Mouse (Mus musculus) adrenal gland, postnatal 10 days (tissue): Measurements from ENCODE around the gene Ifnab. TPM values are rescaled to one million over a fixed set of nuclear protein-coding genes. Genes with fewer than 3 reads are reported as not detected.

Experiments
- DNase-seq: peaks from one replicate; pipeline ENCODE4 v3.0.0; 2021; ENCODE audit warnings: mixed read lengths
- long read RNA-seq, 2 experiments: library from polyadenylated mRNA; stranded (forward); transcript quantifications; one replicate each; pipeline ENCODE4 v2.0.0; 2021
- total RNA-seq, 2 experiments: library from RNA; stranded (reverse); gene quantifications; 2 replicates each; pipeline ENCODE4 v1.2.3; 2021

The Ifnab gene
- total RNA-seq, result not detected
- long read RNA-seq, experiment 1, result 0 reads
- long read RNA-seq, experiment 2, result 0 reads

GRCm38 (mm10) chr4:88691259-88691658 lies at the start of gene Ifnab:
Gene Ifnab (minus strand): TSS chr4:88691359.
- DNase-seq, result no peak

DNA sequence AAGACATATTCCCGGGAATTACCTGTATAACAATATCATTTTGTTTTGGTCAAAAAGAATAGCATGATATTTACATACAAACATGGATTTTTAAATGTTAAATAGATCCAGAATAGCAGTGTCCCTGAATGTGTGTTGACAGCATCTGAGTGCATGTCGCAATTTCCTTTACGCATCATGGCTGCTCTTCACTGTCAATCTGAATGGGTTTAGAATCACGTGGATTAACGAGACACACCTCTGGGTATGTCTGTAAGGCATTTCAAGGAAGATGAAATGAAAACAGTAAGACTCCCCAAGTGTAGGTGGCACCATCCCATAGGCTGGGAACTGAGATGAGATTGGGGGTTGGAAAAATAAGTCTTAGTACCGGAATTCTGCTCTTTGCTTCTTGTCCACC lies 47.9 kb upstream of the Ifnab start:
- no peak for DNase-seq

DNA sequence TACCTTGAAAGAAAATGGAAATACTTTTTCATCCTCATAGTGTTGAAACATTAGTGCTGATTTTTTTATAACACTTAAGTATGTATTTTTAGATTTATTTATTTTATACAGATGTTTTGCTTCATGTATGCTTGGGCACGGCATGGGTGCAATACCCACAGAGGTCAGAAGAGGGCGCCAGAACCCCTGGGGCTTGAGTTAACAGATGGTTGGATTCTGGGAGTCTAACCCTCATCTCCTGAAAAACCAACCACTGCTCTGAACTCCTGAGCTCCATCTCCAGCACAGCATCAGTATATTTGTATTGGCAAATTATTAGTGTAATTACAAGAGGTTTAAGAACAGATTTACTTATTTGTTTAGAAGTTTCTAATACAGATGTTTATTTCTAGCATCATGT lies 47.3 kb upstream of the Ifnab start:
- DNase-seq, result peak; percentile 86

DNA sequence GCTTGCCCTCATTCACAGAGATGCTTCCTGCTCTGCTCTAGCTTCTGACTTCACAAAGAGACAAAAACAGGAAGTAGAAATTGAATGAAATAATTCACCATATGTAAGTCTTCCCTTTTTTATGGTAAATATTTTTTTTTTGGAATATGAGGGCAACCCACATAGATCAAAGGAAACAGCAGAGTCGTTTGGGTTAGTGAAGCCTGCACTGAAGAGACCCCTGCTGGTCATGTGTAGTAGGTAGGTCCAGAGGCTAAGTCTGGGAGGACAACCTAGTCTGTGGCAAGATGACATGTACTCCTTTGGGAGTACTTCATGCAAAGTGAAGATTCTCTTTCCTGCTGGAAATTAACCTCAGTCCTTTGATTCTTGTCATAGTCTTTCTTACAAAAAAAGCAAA lies 36.2 kb upstream of the Ifnab start:
- DNase-seq, result peak; percentile 55

DNA sequence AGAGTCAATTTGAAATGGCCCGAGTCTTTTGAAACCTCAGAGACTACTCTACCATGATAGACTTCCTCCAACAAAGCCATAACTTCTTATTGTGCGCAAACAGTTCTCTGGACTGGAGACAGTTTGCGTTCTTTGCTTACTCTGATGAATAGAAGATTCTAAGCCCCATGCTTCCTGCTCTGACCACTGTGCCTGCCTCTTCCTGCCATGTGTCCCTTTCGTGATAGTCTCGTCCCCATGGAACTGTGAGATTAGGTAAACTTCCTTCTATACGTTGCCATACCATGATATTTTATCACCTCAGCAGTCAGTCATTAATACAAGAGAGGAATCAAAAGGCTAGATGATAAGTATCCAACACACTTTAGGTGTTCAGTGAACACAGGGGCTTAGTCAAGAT lies 35.6 kb upstream of the Ifnab start:
- DNase-seq, result no peak

- no peak for DNase-seq
Measured at GRCm38 (mm10) chr4:88723497-88724090, 32.4 kb upstream of the Ifnab start.

DNA sequence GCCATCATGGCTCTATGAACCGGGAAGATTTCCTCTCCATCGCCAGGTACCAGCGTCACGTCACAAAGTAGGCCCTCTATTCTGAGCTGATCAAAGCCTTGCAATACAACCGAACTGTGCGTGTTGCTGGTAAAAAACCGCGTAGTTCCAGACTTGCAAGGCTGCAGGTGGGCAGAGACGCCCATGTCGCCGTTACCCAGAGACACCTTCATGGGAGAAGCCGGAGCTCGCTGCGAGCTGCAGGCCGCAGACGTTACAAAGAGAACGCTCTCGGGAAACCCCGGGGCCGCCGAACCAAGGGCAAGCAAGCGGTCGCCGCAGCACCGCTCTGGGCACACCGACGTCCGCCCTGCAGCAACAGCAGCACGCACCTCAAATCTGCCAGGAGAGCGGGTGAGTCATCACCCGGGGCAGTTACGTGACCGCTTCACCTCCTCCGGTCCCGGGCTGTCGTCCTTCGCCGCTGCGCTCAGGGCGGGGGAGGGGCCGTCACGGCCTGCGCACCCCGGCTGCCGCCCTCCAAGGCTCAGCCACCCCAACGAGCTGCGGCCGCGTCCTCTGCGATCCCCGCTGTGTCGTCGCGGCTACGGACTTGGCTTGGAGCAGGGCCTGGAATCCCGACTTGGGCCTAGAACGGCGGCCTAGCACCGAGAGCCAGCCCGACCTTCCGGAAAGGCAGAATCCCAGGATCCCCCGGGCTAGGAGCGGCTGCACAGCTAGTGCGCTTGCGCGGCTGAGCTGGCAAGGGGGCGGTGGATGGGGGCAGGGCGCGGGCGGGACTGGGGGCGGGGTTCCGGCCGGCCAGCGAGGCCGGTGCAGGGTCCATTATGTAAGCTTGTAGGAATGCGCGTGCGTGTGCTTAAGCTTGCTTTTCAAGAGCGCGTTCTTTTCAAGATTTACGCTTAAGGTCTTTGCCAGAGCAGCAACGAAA lies 30.9 kb upstream of the Ifnab start, which contains the start of the genes Gm26566 and Klhl9:
Gm26566 (plus strand) TSS at position 15 of the 931 bp plus-strand sequence.
Klhl9 (minus strand) TSS at position 675 of the 931 bp plus-strand sequence.
- peak; percentile 95 for DNase-seq

DNA sequence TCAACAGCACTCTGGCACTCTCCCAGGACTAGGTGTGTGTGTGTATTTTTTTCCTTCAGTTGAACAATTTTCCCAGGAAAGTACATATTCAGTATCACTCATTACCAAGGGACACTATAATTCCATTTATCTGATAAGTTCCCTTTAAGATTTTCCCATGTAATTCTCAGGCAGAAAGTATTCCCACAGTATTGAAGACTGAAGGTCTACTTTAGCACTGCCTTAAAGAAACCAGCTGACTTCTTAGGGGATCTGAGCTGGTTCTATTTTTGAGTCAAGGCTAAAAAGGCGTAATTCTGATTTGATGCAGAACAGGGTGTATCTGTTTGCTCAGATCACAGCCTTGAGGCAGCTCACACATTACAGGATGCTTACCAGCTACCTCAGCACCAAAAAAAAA lies 27.6 kb upstream of the Ifnab start:
- no peak for DNase-seq

GRCm38 (mm10) chr4:88715059-88715458 lies 23.9 kb upstream of the Ifnab start:
- peak; percentile 26 for DNase-seq

DNA sequence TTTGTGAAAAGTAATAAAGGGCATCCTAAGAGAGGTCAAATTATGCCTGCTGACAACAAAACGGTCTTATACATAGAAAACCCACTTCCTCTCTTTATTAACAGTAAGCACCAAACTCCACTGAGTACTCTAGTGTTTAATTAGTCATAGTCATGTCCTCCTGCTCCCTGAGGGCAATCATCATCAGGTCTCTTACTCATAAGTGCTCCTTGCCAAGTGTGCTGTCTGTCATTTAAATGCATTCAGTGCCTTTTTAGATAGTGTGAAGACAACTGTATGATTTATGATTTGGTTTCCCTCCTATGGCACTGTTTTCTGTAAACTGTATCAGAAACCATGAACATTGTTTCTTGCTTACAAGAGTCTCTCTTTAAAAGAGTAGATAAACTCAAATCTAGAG lies 23.1 kb upstream of the Ifnab start:
- DNase-seq, result no peak

DNA sequence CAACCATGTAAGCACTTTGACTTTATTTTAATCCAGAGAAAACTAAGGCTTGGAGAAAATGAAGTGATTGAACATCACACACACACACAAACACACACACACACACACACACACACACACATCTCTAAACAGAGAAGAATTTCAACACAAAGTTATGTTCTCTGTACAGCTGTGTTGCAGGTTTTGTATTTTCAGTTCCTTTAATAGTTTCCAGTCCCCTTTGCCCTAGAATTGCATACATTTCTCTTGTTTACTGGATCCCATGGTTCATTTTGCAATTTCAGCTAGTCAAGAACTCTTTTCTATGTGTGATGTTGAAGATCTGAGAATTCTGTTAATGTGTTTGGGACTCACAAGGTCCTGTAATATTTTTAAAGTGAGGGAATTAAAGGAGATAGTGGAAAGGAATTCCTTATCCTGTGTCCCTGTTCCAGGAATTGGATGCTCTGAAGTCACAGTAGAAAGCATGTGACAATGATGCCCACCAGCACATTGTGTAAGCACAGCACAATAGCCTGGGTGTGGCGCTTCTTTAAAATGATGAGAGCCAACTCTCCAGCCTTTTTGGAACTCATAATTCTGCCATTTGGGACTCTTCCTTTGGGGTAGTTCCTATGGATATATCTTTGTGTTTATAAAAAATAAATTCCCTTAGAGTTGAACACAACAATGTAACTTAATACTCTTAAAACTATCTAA lies 16.1 kb upstream of the Ifnab start:
- DNase-seq, result no peak

GRCm38 (mm10) chr4:88705924-88706323 lies 14.8 kb upstream of the Ifnab start:
- DNase-seq, result no peak

DNA sequence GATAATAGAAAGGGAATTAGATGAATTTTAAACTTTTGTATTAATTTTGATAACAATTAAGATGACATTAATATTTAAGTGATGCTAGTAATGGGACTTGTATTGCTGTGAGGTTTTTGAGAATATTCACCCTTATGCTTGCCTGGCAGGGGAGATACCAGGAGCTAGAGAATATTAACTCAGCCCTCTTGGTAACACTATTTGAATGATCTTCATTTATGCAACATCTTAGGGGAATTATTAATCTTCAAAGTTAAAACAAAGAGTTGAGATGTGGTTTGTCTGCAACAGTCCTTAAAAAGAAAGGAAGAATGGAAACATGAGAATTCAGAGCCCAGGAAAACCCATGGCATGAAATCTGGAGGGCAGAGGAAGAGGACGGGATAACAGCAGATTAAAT lies 8.1 kb upstream of the Ifnab start:
- no peak for DNase-seq

- no peak for DNase-seq
Measured at GRCm38 (mm10) chr4:88698781-88699180, 7.6 kb upstream of the Ifnab start.

DNA sequence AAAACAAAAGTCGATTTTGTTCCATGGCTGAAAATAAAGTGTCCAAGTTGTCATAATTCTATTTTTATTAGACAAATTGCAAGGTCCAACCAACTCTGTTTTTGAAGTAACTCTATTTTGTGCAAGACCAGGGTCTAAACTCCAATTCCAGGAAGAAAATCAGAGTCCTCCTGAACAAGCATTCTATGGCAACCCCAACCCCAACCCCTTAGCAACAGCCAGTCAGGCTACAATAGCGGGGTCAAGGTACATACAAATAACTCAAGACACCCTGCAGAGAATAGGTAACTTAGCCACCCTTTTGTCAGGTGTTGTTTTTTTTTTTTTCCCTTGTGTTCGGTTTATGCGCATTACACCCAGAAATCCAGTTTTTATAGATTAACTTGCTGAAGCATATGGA lies 6.6 kb upstream of the Ifnab start:
- DNase-seq, result no peak

GRCm38 (mm10) chr4:88697108-88697507 lies 5.9 kb upstream of the Ifnab start:
- no peak for DNase-seq

DNA sequence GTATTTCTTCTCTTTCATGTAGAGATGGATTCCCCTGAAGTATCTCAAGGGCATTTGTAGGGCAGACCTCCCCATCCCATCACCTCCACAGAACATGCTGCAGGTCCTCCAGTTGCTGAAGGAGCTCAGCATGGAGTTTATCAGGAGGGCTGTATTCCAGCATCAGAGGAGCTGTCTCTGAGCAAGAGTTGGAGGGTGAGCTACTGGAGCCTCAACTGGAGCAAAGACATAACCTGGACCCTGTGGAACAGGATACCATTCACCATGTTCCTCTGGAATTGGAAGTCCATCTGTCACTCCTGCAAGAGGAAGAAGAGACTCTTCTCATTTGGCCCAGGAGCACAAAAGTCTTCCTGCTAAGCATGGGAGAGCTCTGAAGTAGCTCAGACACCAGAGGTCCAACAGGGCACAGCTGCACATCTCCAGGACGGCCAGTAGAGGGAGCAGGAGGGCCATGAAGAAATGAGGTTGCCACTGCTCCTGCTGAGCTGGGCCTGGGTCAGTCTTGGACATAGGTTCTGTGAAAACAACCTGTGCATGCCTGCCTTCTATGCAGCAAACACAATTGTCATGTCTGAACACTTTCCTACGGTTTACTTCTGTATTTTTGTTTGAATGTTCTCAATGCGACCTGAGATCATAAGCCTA lies 5.2 kb upstream of the Ifnab start:
- peak; percentile 87 for DNase-seq

DNA sequence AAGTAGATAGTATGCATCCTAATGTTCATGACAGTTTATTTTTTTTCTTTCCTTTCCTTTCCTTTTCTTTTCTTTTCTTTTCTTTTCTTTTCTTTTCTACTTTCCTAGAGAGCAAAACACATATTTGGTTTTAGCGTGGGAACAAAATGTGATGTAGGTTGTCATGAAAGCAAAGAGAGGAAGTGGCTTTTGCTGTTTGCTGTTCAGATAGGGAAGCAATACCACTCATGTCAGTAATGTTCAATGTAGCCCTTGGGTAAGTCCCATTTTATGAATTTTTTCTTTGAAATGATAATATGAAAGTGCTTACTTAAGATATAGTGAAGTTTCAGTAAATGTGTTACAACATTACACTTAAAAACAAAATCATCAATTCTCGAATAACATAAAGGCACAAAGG lies 2.2 kb upstream of the Ifnab start:
- no peak for DNase-seq

DNA sequence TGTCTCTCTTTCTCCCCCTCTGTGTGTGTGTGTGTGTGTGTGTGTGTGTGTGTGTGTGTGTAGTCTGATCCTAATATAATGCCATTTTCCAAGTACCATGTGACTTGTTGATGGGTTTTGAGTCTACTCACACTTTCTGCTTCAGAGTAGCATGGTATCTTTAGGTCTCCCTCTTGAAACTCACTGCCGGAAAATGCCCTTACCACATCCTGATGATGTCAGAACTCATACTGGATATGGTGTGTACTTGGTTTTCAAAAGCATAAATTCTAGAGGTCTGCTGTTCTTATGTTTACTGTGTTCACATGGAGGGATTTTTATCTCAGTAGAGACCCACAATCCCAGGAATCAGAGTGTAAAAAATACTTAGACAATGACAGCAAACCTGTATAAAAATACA lies 1.4 kb upstream of the Ifnab start:
- no peak for DNase-seq

DNA sequence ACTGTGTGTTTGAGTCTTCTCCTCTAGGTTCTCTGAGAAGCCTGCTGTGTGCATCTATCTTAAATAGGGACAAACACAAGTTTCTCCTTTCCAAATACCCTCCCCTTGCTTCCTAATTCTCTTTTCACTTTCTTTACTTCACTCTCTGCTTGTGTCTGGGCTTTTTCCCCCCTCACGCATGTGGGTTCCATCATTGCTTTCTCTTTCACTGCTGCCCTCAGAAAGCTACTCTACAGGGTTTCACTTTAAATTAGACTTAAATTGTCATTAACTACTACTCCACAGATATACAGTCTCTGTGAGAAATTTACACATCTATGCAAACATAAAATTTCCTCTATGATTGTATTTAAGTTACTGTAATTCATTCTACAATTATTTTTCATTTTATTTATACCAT lies 7.3 kb downstream of the Ifnab start, which contains the start of gene Ifna2:
Ifna2 (minus strand) TSS at position 101 of the 400 bp plus-strand sequence.
- no peak for DNase-seq

DNA sequence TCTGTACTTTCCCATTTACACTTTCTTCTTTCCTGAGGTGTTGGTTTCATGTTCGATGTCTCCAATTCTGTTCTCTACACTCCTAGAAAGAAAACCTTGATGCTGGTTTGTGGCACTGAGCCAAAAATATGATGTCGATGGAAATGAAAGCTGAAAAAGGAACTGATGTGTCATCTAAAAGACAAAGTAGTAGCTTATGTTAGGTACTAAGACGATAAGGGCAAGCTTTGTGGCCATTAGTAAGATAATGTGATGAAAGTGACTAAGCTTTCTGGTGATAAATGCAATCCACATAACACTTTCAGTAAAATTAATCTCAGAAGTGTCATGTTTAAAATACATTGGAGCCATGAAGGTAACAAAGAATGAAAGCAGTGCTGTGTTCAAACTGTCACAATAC lies 9.8 kb downstream of the Ifnab start:
- DNase-seq, result no peak

- peak; percentile 19 for DNase-seq
Measured at GRCm38 (mm10) chr4:88680362-88680761, 10.8 kb downstream of the Ifnab start.
